Mouse (Mus musculus) stomach, postnatal 0 days (tissue): Measurements from ENCODE around the gene Alg12. TPM values are rescaled to one million over a fixed set of nuclear protein-coding genes. Genes with fewer than 3 reads are reported as not detected.

ENCODE experiments used
- ATAC-seq: fragments of 200-750 bp; cut with Nextera tagmentation; 2 replicates; pipeline ENCODE4 v1.8.0; 2017; ENCODE audit not compliant: low FRiP score, low TSS enrichment
- DNase-seq: peaks from one replicate; pipeline ENCODE4 v3.0.0-alpha.2; 2016; ENCODE audit warnings: low spot score
- H3K27ac ChIP-seq: fragments of 300-500 bp; sonication (generic); replicated peaks from 2 replicates; pipeline ENCODE4 v1.5.1; 2014; ENCODE audit warnings: mild to moderate bottlenecking, control low read depth
- H3K27me3 ChIP-seq: fragments of 300-500 bp; sonication (generic); 2 replicates; pipeline ENCODE4 v1.6.1; 2014; ENCODE audit warnings: low read length; ENCODE audit not compliant: control insufficient read depth, insufficient read depth
- H3K36me3 ChIP-seq: fragments of 300-500 bp; sonication (generic); 2 replicates; pipeline ENCODE4 v1.6.1; 2014; ENCODE audit warnings: low read length, mixed read lengths; ENCODE audit not compliant: control insufficient read depth, insufficient read depth
- H3K4me1 ChIP-seq: fragments of 300-500 bp; sonication (generic); replicated peaks from 2 replicates; pipeline ENCODE4 v1.6.1; 2014; ENCODE audit warnings: antibody characterized with exemption; ENCODE audit not compliant: control insufficient read depth, insufficient read depth
- H3K4me2 ChIP-seq: fragments of 300-500 bp; sonication (generic); replicated peaks from 2 replicates; pipeline ENCODE4 v1.6.1; 2014; ENCODE audit warnings: low read depth, mild to moderate bottlenecking, control low read depth, moderate library complexity
- H3K4me3 ChIP-seq: fragments of 300-500 bp; sonication (generic); 2 replicates; pipeline ENCODE4 v1.5.1; 2014; ENCODE audit warnings: low read depth, low read length, control low read depth
- H3K9ac ChIP-seq: fragments of 300-500 bp; sonication (generic); 2 replicates; pipeline ENCODE4 v1.6.1; 2014; ENCODE audit warnings: mild to moderate bottlenecking, low read length, control low read depth, mixed read lengths
- H3K9me3 ChIP-seq: fragments of 300-500 bp; sonication (generic); 2 replicates; pipeline ENCODE4 v1.6.1; 2016; ENCODE audit warnings: low read length; ENCODE audit not compliant: control insufficient read depth
- CTCF ChIP-seq: IDR thresholded peaks from 2 replicates; pipeline ENCODE4 v1.5.1; 2016; ENCODE audit warnings: antibody characterized with exemption, low read depth, mild to moderate bottlenecking, moderate library complexity
- EP300 ChIP-seq: optimal IDR thresholded peaks from 2 replicates; pipeline ENCODE3; 2016; ENCODE audit warnings: antibody characterized with exemption
- WGBS: fragments of 180-500 bp; shearing (Covaris S2); extraction: QIAGEN DNeasy Blood & Tissue Kit; methylation state at CpG from one replicate; pipeline ENCODE4 v1.1.7; 2014; 5-methylcytosine and 5-hydroxymethylcytosine counted together
- polyA plus RNA-seq: library from polyadenylated mRNA; unstranded; fragments of >200 nt; fragmentation: Nextera tagmentation; extraction: Ambion mirVana; gene quantifications from 2 replicates; pipeline ENCODE4 v1.2.1, GENCODE M21; 2015

Gene Alg12
- polyA plus RNA-seq, 1 experiment from 2014 or later, result 8.2 TPM

DNA sequence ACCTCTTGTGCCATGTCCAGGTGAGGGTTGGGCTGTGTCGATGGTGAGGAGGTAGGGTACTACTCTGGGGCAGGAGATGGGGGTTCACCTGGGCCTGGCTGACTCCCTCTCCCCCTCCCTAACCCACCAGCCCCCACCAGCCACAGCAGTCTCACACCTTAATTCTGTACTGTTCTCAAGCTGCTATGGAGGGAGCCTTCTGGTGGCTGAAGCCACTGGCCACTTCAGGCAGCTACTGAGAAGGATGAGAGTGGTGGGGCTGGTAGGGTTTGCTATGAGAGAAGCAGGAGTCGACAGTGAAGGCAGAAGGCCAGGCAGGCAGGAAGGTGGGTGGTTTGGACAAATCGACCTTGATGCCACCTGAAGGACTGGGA lies 23.2 kb upstream of the Alg12 start:
- Histone ChIP-seq H3K9me3 (no peaks in the 10 kb centered on the region), H3K9ac (no peak overlapping the region), H3K27ac (no peak overlapping the region), H3K4me3 (no peak overlapping the region), H3K36me3 (no peaks in the 10 kb centered on the region), H3K4me1 (0 out of 2 replicates have a peak, but pooled peaks cover 3% of the 10 kb centered on the region), H3K27me3 (no peaks in the 10 kb centered on the region), H3K4me2 (no peak overlapping the region)
- 77% methylated on average over 3 of the region's 3 CpGs for WGBS
- DNase-seq (no peak), ATAC-seq (no peak)
- TF ChIP-seq CTCF (no peak), EP300 (no peak)

DNA sequence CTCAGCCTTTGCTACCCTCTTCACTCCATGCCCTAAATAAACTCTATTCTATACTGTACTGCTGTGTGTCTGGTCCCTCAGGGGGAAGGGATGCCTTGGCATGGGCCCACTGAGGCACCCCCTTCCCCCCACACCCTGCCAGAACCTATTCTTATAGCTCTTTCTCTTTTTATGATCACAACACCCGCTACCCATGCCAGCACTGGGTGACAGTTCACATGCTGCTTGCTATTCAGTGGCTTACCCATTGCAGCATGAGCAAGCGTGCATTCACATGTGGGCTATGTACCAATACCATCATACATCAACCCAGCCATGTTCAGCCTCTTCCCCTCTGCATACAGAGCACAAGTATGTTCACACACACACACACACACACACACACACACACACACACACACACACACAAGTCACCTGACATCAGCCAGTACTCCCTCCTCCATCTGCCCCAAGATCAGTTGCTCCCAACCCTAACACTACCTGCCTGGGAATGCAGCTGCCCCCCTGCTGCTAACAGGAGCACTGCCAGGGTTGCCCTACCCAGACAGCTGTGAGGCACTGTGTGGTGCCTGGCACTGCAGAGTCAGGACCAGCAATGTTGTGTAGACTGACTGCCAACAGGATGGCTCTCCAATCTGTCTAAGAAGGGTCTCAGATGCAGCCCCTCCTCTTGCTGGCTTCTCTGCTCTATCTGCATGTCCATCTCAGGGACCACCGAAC lies 22.6 kb upstream of the Alg12 start:
- 82% methylated on average over 3 of the region's 3 CpGs for WGBS
- TF ChIP-seq EP300, result no peak
- peak; percentile 17; the same call in 1 of the 2 replicates for TF ChIP-seq CTCF
- Histone ChIP-seq H3K36me3 (no peaks in the 10 kb centered on the region), H3K27ac (no peak overlapping the region), H3K4me2 (no peak overlapping the region), H3K27me3 (no peaks in the 10 kb centered on the region), H3K4me3 (no peak overlapping the region), H3K4me1 (0 out of 2 replicates have a peak, but pooled peaks cover 3% of the 10 kb centered on the region), H3K9me3 (no peaks in the 10 kb centered on the region), H3K9ac (no peak overlapping the region)
- DNase-seq (no peak), ATAC-seq (no peak)

- H3K36me3 ChIP-seq, result no peaks in the 10 kb centered on the region
- no peak overlapping the region for H3K9ac ChIP-seq
- ATAC-seq (no peak), DNase-seq (no peak)
- H3K27ac ChIP-seq, result no peak overlapping the region
- 73% methylated on average over 2 of the region's 2 CpGs for WGBS
- no peaks in the 10 kb centered on the region for H3K27me3 ChIP-seq
- no peak overlapping the region for H3K4me3 ChIP-seq
- no peak overlapping the region for H3K4me2 ChIP-seq
- H3K9me3 ChIP-seq, result no peaks in the 10 kb centered on the region
- H3K4me1 ChIP-seq, result 0 out of 2 replicates have a peak, but pooled peaks cover 3% of the 10 kb centered on the region
- TF ChIP-seq EP300 (no peak), CTCF (no peak)
Observed at GRCm38 (mm10) chr15:88841160-88841559, 22.0 kb upstream of the Alg12 start.

DNA sequence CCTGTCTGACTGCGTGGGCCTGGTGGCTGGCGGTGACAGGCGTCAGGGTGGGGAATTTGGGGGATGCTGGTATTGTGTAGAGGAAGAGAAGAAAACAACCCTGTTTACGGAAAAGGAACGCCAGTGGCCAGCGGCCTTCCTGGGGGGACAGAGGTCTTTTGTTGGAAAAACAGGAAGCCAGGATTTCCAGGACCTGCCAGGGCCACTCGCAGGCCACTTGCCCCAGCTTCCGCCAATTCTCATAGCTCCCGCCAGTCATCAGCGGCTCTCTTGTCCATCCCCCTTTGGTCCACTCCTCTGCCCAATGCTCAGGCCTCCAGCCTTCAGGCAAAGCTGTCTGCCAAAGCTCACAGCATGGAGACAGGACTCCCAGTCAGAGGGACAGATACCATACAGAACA lies 21.0 kb upstream of the Alg12 start:
- Histone ChIP-seq H3K9ac (no peak overlapping the region), H3K36me3 (no peaks in the 10 kb centered on the region)
- no peak for ATAC-seq

GRCm38 (mm10) chr15:88839271-88839670 lies 20.2 kb upstream of the Alg12 start:
- Histone ChIP-seq H3K4me2 (no peak overlapping the region), H3K27me3 (no peaks in the 10 kb centered on the region), H3K27ac (peak overlapping the region; percentile 84), H3K9ac (peak overlapping the region; percentile 38; the same call in 1 of the 2 replicates), H3K9me3 (no peaks in the 10 kb centered on the region), H3K4me3 (no peak overlapping the region), H3K4me1 (0 out of 2 replicates have a peak, but pooled peaks cover 3% of the 10 kb centered on the region), H3K36me3 (no peaks in the 10 kb centered on the region)
- 24% methylated on average over 9 of the region's 9 CpGs for WGBS
- TF ChIP-seq EP300, result no peak
- TF ChIP-seq CTCF, result no peak
- DNase-seq, result peak; percentile 74
- ATAC-seq, result peak; percentile 11; the same call in 1 of the 2 replicates

More for the DNA sequence above, 21.0 kb upstream of the Alg12 start:
- Histone ChIP-seq H3K4me2 (no peak overlapping the region), H3K9me3 (no peaks in the 10 kb centered on the region), H3K27ac (peak overlapping the region; percentile 84), H3K4me3 (no peak overlapping the region), H3K4me1 (0 out of 2 replicates have a peak, but pooled peaks cover 3% of the 10 kb centered on the region), H3K27me3 (no peaks in the 10 kb centered on the region)
- 64% methylated on average over 10 of the region's 10 CpGs for WGBS
- DNase-seq, result no peak
- TF ChIP-seq CTCF (no peak), EP300 (no peak)

DNA sequence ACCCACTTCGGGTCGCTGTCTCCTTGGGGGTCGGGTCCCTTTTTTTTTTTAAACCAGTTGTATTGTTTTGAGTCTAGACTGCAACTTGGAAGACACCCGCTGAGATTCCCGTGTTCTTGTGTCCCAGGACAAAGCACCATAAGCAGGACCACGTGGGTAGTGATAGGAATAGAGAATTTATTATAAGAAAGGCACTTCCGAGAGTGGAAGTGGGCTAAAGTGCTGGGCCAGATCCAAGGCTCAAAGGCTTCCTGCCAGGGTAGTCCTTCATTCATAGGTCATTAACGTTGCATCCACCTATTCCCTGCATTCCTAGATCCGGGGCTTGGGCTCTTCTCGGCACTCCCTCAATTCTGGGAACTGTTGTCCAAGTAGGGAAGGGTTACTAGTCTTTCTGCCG lies 18.9 kb upstream of the Alg12 start:
- Histone ChIP-seq H3K9ac (peak overlapping the region; percentile 51; the same call in 1 of the 2 replicates), H3K4me1 (0 out of 2 replicates have a peak, but pooled peaks cover 3% of the 10 kb centered on the region), H3K36me3 (no peaks in the 10 kb centered on the region), H3K4me2 (peak overlapping the region; percentile 74), H3K27me3 (no peaks in the 10 kb centered on the region), H3K4me3 (peak overlapping the region; percentile 40), H3K27ac (peak overlapping the region; percentile 84), H3K9me3 (no peaks in the 10 kb centered on the region)
- ATAC-seq (peak; percentile 25; the same call in 1 of the 2 replicates), DNase-seq (peak; percentile 79)
- under 1% methylated on average over 11 of the region's 11 CpGs for WGBS
- TF ChIP-seq EP300, result no peak
- no peak for TF ChIP-seq CTCF
